Mouse (Mus musculus): Measurements from ENCODE around the gene Smim7.
A peak's percentile ranks its signal among the peaks of the same experiment; 100 is the strongest.

The Smim7 gene

DNA sequence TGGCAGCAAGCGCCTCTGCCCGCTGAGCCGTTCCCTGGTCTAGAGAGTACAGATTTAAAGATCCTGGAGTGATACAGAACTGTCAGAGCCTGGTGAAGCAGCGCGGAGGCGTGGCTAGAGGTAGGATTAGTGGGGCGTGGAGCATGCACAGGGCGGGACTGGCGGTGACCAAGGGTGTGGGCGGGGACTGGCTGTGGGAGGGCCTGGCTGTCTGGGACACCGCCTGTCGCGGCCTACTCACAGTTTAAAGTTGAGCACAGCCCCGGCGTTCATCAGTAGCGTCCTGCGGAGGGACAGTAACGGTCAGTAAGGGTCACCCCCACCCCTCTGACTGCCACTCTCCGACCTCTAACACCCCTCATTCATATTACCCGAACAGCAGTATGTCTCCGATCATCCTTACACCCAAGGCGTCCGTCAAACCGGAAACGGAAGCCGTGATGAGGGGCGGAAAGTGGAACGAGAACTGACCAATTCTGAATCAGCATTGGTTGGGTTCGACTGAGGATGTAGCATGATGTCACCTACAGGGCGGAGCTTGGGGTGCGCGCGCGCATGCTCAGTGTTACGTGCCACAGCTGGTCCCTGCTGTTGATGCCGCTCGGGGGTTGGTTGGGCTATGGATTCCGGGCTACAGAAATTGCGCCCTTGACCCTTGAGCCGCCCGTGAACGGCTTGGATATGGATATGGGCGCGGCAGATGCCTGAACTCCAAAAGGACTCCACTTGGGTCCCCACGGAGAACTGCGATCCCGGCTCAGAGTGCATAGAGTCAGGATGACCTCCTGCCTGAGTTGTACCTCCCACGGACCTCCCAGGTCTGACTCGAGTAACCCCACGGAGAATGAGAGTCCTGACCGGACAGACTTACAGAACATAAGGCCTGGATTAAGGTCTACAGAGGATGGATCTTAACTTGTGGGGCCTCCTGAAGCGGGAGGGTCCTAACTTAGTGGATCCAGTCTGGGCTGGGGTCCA, at the start of gene Smim7:
Gene Smim7 (minus strand): TSS at position 456 of the 978 bp plus-strand sequence.
- DNase-seq (ENCODE audit: low read depth): peak; percentile 98

DNA sequence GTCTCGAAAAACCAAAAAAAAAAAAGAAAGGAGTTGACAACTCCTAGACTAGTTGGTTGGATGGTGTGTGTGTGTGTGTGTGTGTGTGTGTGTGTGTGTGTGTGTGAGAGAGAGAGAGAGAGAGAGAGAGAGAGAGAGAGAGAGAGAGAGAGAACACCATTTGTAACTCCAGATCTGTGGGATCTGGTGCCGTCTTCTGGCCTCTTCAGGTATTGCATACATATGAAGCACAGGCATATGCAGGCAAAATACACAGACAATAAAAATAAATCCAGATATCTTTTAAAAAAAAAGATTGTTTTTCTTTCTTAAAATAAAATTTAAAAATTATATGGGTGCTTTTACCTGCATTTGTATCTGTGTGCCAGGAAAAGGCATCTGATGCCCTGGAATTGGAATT, 19.3 kb upstream of the Smim7 start:
- no peak for DNase-seq (ENCODE audit: low read depth)

DNA sequence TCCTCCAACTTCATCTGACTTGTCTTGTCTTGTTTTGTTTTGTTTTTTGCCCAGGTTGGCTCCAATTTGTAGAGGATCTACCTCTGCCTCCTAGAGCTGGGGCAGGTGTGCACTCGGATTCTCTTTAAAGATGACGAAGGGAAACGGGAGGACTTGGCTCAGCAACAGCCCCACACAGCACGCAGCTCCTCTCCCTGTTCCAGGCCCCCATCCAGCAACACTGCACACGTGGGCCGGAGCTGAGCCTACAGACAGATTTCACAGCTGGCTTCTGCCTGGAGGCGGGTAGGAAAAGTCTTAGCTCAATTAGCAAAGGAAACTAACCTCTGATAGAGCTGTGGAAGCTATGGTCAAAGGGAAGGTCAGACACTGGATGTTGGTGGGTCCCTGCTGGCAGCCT, 18.4 kb upstream of the Smim7 start:
- DNase-seq (ENCODE audit: low read depth): no peak

DNA sequence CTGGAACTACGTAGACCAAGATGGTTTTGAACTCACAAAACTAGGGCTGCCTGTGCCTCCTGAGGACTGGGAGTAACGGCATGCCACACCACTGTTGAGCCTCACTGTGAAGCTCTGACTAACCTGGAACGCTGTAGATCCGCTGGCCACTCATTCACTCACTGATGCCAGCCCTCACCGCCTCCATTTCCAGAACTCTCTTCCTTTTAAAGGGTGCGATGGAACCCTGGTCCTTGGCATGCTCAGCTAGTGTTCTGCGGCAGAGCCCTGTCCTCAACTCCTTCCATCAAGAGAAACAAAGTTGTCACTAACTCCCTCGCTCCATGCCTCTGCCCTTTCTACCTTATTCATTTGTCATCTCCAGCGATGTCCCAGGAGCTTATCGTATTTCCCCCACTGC, 18.0 kb upstream of the Smim7 start:
- DNase-seq (ENCODE audit: low read depth): no peak

DNA sequence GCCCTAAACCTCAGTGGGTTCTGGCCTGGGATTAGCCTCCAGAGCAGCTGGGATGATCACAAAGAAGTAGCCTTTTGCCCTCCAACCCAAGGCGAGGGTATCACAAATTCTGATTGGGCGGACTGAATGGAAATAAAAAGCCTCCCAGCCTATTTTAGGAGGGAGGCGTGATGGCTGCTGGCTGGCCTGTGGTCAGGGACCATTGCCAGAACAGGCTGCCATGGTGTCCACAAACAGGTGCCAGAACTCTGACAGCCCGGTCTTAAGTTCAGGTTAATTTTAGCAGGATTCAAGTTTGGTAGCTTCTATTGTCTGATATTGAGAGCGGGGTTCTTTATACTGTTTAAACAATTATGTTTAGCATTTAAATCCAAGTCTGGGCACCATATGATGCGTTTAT, 16.9 kb upstream of the Smim7 start:
- no peak for DNase-seq (ENCODE audit: low read depth)

DNA sequence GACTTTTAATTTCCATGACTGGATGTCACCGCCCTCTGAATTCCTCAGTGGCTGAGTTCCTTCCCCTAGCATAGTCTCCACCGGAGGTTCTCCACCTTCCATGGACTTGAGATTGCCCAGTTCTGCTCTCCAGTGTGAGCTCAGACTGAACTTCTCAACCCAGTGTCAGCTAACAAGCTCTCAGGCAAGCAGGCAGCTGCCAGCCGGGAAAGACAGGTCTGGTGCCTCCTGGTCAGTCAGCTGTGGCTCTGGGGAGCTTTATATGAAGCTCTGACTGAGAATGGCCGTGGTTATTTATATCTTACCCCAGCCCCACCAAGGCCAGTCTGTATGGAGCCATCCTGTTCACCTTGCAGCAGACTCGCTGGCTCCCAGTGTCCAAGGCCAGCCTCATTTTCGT, 13.5 kb upstream of the Smim7 start:
- DNase-seq (ENCODE audit: low read depth): no peak

DNA sequence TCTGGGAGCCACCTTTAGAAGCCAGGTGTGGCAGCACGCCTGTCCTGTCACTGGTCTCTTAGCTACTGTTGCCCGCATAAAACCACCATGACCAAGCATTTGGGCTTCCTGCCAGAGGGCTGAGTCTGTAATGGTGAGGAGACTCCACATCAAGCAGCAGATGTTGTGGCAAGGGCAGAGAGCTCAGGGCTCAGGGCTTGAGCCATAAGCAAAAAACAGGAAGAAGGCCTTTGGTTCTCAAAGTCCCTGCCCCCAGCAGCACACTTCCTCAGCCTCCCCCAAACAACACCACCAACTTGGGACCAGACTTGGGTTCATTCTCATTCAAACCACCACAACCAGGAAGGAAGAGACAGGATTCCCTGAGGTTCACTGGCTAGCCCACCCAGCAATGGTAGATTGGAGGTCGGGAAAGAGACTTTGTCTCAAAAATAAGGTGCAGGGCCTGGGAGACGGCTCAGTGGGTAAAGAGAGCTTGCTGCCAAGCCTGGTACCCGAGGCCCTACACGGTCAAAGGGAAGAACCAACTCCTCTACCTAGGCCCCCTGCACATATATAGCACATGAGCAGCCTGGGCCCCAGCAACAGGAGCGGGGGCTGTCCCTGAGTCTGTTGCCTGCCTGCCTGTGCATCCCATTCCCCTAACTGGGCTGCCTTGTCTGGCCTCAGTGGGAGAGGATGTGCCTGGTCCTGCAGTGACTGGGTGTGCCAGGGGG, 12.3 kb upstream of the Smim7 start:
- peak; percentile 54 for DNase-seq (ENCODE audit: low read depth)

DNA sequence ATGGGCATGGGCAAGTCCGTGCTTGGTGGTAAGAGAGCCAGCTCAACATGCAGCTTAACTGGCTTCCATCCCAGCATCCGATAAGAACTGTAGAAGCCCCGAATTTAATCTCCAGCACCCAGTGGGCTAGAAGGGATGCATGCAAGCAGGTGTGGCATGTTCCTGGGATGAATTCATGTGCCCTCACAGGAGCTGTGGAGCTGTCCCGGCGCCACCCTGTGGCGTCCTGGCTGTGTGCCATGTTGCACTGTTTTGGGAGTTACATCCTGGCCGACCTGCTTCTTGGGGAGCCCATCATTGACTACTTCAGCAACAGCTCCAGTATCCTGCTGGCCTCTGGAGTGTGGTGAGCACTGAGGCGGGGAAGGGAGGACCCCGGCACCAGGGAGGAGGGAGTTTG, 8.5 kb upstream of the Smim7 start:
- no peak for DNase-seq (ENCODE audit: low read depth)

DNA sequence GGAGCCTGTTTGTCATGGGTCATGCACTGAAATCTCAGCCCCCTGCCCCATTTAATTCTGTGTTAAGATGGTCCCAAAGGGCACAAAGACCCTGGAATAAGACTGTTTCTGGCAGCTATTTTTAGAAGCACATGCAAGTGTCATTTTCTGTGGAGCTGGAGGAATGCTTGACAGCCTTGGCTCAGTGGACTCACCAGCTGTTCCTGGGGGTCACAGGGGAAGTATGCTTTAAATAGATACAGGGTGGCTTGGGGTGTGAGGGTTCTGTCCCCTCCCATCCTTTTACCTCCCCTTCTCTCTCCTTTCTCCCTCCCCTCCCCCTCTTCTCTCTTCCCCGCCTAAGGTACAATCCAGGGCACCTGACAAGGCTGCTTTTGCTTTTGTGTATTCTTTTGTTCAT, 7.1 kb upstream of the Smim7 start:
- no peak for DNase-seq (ENCODE audit: low read depth)

DNA sequence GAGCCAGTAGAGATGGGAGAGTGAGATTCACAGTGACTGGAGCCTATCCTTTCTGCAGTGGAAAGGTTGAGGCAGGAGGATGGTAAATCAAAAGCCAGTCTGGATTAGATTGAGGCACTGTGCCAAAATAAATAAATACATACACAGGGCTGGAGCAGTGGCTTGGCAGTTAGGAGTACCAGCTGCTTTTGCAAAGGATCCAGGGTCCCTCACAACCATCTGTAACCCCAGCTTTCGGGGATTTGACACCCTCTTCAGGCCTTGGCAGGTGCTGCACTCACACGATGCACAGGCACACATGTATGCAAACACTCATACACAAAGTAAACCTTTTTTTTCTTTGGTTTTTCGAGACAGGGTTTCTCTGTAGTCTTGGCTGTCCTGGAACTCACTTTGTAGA, 6.4 kb upstream of the Smim7 start:
- no peak for DNase-seq (ENCODE audit: low read depth)

DNA sequence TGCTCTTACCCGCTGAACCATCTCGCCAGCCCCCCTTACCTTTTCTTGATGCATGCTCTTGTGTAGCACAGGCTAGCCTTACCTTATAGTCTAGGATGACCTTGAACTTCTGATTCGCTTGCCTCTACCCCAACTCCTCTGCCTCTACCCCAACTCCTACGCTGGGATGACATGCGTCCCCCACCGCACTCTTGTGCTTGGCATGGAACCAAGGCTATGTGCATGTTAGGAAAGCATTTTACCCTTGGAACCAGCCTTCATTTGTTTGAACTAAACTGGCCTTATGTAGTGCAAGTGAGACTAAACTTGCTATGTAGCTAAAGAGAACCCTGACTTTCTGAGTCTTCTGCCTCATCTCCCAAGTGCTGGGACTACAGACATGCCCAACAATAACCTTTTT, 5.0 kb upstream of the Smim7 start:
- DNase-seq (ENCODE audit: low read depth): no peak

DNA sequence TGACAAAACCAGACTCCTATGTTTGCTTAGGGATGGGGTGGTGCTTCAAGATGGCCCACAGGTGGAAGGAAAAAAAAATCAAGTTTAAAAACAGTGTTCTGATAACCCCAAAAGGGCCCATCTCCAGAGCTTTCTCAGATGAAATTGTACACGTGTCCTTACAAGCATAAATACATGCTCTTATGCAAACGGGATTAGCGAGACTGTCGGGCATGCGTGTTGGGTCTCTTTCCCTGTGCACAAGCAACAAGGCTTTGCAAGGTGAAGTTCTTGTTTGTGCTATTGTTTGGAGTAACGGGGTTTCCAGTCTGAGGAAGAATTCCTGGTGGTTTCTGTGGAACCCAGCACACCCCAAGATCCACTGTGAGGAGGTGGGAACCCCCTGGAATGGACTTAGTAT, 2.6 kb upstream of the Smim7 start:
- no peak for DNase-seq (ENCODE audit: low read depth)

DNA sequence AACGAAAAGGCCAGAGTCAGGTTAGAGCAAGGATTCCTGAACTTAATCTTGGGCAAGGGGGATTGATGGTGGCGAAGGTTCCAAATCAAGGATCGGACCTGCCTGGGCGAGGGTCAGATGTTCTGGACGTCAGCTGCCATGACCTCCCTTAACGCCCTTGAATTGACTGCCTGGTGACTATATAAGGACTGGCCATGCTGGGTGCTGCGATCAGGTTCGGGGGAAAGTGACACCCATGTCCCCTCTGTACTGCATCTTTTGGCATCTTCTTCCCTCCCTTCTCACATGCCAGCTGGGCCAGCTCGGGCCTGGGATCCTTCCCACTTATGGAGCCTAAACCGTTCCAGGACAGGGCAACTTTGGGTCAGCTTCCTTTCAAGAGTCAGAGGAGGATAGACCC, 1.6 kb upstream of the Smim7 start:
- no peak for DNase-seq (ENCODE audit: low read depth)

DNA sequence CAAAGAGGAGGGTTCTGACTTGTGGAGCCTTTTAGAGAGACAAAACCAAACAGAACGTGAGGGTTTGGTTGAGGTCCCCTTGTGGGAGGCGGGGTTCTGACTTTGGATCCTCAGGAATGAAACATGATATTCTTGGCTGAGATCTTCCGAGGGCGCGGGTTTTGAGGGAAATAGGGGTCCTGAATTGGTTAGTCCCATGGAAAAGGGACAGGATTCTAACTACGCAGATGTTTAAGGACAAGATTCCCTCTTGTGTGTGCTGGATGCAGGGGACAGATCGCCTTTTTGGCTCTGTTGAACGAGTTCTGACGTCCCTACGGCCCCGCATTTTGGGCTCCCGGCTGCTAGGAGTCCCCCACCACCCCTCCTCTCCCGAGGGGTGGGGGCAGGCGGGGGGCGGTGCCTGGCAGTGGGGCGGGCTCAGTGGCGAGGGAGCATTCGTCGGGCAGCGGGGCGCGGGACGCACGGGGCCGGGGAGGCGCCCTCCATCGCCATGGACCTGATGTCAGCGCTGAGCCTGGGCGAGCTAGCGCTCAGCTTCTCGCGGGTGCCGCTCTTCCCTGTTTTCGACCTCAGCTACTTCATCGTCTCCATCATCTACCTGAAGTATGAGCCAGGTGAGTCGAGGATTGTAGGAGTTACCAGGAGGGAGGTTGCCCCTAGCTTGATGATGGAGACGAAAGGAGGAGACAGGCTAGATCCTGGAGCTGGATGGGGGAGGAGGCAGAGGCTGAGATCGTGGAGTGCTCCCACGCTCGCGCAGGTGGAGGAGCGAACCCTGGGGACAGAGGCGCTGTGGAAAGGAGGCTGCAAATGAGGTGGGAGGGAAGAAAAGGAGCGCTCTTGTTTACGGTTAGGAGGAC, 954 bp upstream of the Smim7 start, which contains the start of gene Tmem38a:
Gene Tmem38a (plus strand): TSS at position 445 of the 863 bp plus-strand sequence.
- peak; percentile 49 for DNase-seq (ENCODE audit: low read depth)

DNA sequence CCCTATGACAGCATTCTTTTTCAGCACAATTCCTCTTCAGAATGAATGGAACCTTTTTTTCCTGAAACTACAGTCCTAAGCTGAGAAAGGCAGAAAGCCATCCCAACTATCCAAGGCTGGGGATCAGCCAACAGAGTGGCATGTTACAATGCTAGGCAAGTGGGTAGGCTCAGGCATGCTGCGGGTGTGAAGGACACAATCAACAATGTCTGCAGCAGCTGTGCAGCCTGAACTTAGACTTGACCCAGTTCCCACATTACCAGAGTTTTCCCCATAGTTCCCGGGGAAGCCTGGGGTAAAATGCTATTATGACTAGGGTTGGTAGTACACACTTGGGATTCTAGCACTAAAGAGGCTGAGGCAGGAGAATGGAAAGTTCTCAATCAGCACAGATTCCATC, 4.9 kb downstream of the Smim7 start:
- no peak for DNase-seq (ENCODE audit: low read depth)

DNA sequence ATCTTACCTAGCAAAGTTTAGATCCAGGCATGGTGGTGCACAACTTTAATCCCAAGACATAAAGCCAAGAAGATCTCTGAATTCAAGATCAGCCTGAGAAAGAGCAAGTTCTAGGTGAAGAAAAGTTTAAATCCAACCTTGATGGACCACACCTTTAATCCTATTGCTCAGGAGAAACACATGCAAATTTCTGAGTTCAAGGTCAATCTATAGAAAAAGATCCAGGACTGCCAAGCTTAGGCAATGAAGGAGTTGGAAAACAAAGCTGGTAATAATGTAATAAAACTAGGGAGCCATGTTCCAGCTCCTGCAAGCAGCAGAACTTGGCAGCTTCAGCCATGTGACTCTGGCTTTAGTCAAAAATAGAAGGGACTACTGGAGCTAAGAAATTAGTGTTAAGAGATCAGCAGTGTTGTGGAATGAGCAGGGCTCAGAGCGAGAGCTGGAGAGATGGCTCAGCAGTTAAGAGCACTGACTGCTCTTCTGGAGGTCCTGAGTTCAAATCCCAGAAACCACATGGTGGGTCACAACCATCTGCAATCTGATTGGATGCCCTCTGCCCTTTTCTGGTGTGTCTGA, 9.7 kb downstream of the Smim7 start:
- DNase-seq (ENCODE audit: low read depth): no peak

DNA sequence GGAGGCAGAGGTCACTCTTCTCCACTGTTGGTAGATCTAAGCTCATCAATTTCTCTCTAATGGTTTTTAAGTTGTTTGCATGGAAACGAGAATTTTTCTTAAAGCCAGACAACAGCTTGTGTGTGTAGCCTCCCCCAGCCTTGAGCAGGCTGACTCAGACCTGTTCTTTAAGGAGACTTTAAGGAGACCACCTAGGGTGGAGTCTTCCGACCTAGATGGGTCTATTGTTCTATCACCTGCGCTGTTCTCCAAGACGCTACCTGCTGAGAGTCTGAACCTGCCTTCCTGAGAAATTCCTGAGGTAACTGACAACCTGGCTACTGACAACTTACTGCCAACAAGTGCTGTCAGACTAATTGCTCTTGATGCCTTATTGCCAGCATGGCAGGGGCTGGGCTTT, 15.1 kb downstream of the Smim7 start:
- DNase-seq (ENCODE audit: low read depth): no peak

DNA sequence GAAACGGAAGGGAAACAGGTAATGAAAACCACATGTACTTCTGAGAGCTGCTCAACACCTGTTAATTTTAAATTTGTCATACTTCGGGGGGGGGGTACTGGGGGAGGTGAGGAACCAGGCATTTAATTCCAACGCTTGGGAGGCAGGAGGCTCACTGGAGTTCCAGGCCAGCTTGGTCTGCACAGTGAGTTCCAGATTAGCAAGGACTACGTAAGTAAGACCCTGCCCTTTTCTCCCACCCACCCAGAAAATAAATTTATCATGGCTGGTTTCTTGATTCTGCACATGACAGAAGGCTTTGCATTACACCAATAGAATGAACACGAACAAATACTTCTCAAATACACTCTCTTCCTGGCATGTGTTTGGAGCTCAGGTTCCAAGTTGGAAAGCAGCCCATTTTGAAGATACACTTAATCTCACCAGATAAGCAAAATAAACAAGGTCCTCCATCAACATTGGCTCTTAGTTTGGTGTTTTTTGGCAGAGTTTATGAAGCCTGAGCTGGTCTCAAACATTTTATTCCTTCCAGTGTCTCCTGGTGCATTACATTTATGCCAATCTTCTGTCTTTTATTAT, 21.5 kb downstream of the Smim7 start:
- DNase-seq (ENCODE audit: low read depth): no peak

DNA sequence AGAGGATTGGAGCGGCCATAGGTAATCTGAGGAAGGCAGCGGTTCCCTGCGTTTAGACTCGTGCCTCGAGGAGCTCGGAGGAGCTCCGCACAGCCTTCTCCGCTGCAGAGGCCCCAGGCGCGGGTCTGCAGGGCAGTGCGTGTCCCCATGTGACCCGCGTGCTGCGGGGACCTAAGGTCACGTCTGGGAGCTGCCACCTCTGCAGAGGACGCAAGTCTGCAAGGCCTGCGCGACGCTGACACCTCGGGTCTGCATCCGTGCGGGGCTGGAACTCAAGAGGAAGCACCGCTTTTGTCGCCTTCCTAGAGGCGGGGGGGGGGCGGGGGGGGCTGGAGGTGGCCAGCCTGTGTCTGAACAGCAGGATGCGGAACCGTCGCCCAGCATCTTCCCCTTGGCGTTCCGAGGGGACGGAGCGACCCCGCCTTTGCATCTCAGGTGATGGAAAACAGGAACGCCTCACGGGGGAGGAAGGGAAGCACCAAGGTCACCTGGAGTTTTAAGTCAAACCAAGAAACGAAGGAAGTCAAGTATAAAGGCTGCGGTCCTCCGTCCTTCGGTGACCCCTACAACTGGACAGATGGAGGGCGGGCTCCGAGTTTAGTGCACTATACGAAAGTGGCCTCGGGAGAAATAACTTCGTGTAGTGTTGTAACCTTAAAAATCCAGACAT, 22.1 kb downstream of the Smim7 start:
- DNase-seq (ENCODE audit: low read depth): no peak

DNA sequence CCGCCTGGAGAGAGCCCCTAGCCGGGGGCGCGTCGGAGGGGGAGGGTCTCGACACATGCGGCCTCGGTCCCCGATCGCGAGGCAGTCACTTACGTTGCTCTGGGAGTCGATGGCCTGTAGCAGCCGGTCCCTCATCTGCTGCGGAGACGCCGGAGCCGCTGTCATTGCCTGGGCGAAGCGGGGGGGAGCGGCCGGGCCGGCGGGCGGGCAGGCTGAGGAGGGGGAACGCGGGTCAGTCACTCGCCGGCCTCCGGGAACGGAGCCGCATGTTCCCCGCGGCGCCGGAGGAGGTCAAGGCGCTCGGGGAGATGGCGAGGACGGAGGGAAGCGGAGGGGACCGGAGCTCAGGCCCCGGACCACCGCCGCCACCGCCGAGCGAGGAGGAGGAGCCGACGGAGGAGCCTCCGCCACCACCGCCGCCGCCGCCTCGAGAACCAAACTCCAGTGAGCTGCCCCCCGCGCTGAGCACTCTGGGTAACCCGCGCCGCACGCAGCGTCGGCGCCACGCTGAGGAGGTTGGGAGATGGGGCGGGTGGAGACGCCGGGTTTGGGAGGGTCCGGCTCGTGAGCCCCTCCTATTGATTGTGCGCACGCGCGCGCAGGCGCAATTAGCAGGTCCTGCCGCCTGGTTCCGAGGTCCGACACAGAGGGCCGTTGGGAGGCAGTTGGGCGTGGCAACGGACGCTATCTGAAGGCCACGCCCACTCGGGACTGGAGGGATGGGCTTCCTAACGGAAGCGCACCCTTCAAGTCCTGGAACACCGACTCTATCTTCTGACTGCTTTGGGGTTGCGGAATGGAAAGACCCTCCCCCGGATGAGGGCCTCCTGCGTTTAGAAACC, 22.9 kb downstream of the Smim7 start, which contains the start of gene Med26:
Gene Med26 (minus strand): TSS at position 469 of the 842 bp plus-strand sequence.
- DNase-seq (ENCODE audit: low read depth): peak; percentile 98
